Mouse (Mus musculus) naive thymus-derived CD4-positive, alpha-beta T cell, adult 2 months (primary cell): ENCODE data around the gene Dhx37.
A peak's percentile ranks its signal among the peaks of the same experiment; 100 is the strongest.
"Not testable (repeated sequence)": the region's sequence is repeated elsewhere in the genome, so short reads cannot be mapped to it uniquely, and the experiment has no call there.

ENCODE experiments used
- DNase-seq: peaks from one replicate; pipeline ENCODE4 v3.0.0-alpha.2; 2011; ENCODE audit warnings: low read depth

The Dhx37 gene

GRCm38 (mm10) chr5:125448631-125449030 is 14.7 kb upstream of the Dhx37 start:
- no peak for DNase-seq

- no peak for DNase-seq
These were observed 14.1 kb upstream of the Dhx37 start for GRCm38 (mm10) chr5:125448026-125448425.

GRCm38 (mm10) chr5:125446344-125446743 is 12.4 kb upstream of the Dhx37 start:
- no peak for DNase-seq

- DNase-seq: peak; percentile 71
These were observed 10.6 kb upstream of the Dhx37 start for GRCm38 (mm10) chr5:125444554-125444953.

- peak; percentile 31 for DNase-seq
These were observed 10.0 kb upstream of the Dhx37 start for GRCm38 (mm10) chr5:125443915-125444314.

- no peak for DNase-seq
These were observed 9.4 kb upstream of the Dhx37 start for GRCm38 (mm10) chr5:125443335-125443734.

- peak; percentile 45 for DNase-seq
These were observed 8.4 kb upstream of the Dhx37 start for GRCm38 (mm10) chr5:125442136-125442995.

GRCm38 (mm10) chr5:125441234-125442114 is 7.6 kb upstream of the Dhx37 start, which contains the start of gene Bri3bp:
TSS of gene Bri3bp (plus strand) at chr5:125441568.
- peak; percentile 83 for DNase-seq

GRCm38 (mm10) chr5:125440583-125441233 is 6.8 kb upstream of the Dhx37 start:
- DNase-seq: no peak

- not testable (repeated sequence) for DNase-seq
These were observed 426 bp upstream of the Dhx37 start for GRCm38 (mm10) chr5:125434347-125434746.

GRCm38 (mm10) chr5:125432324-125432723 is 1.6 kb downstream of the Dhx37 start:
- not testable (repeated sequence) for DNase-seq

- no peak for DNase-seq
These were observed 7.6 kb downstream of the Dhx37 start for GRCm38 (mm10) chr5:125426343-125426742.

GRCm38 (mm10) chr5:125425698-125426276 is 8.1 kb downstream of the Dhx37 start:
- no peak for DNase-seq

GRCm38 (mm10) chr5:125419124-125419523 is 14.8 kb downstream of the Dhx37 start:
- no peak for DNase-seq

- no peak for DNase-seq
These were observed 15.3 kb downstream of the Dhx37 start for GRCm38 (mm10) chr5:125418636-125419035.

- DNase-seq: no peak
These were observed 17.7 kb downstream of the Dhx37 start for GRCm38 (mm10) chr5:125416183-125416582.

GRCm38 (mm10) chr5:125413763-125414162 is 20.2 kb downstream of the Dhx37 start:
- no peak for DNase-seq

- DNase-seq: not testable (repeated sequence)
These were observed 21.4 kb downstream of the Dhx37 start for GRCm38 (mm10) chr5:125412536-125412935.

GRCm38 (mm10) chr5:125411972-125412530 is 21.9 kb downstream of the Dhx37 start:
- DNase-seq: peak; percentile 86

- no peak for DNase-seq
These were observed 24.4 kb downstream of the Dhx37 start for GRCm38 (mm10) chr5:125409348-125410090.

GRCm38 (mm10) chr5:125408842-125409241 is 25.1 kb downstream of the Dhx37 start:
- DNase-seq: peak; percentile 81
